Mouse (Mus musculus): ENCODE results near the gene Sppl3. TPM values are rescaled to one million over a fixed set of nuclear protein-coding genes. Genes with fewer than 3 reads are reported as not detected.

Gene Sppl3
- total RNA-seq, 2 experiments from 2014 or later: 84.7 to 85.9 TPM

DNA sequence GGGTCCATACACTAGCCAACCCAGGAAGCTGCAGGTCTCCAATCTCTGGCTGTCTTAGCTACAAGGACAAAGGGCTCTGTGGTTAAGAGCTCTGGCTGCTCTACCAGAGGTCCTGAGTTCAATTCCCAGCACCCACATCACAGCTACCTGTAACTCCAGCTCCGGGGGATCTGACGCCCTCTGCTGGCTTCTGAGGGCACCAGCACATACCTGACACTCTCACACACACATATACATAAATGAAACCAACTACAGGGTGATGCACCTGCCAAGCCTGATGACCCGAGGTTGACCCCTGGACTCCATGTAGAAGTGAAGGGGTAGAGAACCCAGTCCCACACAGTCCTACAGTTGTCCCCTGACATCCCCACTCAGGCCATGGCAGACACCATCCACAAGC lies 105.5 kb downstream of the Sppl3 start:
- no peak for DNase-seq (ENCODE audit: extremely low spot score in 1 of 2, low spot score in 1 of 2)

DNA sequence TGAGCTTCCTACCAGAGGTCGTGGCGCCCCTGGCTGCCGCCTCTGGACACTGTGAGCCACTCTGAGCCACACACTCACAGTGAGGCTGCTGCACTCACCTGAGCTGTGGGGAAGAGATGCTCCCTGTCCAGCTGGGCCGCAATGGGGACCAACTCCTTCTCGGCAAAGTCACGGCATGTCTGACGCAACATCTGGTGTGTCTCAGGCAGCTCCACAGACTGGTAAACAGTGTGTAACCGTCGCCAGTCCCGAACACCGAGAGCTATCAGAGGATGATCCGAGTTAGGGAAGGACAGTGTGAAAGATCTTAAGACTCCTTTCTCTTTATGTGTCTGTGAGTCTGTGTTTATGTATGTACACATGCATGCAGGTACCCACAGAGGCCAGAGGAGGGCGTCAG lies 106.5 kb downstream of the Sppl3 start:
- DNase-seq (ENCODE audit: extremely low spot score in 1 of 2, low spot score in 1 of 2): no peak

DNA sequence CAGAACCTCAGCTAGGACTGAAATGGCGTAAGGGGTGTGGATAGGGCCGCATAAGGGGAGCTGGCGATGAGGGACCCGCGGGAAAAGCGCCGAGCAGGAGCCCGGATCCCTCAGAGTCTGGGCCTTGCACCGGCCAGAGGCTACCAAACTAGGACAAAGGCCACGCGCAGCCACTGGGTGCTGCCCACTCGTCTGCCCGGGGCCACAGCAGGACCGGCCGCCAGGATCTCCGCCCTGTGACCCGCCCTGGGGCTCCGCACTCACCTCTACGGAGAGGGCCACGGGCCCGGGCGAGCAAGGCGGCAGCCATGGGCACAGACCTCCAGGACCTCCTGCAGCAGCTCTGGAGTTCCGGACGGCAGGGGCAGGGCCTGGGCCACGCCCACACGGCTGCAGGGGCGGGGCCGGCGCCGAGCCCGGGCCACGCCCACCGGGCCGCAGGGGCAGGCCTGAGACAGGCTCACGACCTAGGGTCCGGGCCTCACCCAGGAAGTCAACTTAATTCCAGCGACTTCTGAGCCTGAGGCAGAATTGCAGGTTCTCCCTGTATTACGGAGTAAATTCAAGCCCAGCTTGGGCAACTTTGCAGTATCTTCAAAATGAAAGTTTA lies 108.1 kb downstream of the Sppl3 start, which contains the start of gene Acads:
Acads (minus strand) TSS at position 386 of the 610 bp plus-strand sequence.
- peak in 1 of 2 experiments; percentile 31 for DNase-seq (ENCODE audit: extremely low spot score in 1 of 2, low spot score in 1 of 2)

DNA sequence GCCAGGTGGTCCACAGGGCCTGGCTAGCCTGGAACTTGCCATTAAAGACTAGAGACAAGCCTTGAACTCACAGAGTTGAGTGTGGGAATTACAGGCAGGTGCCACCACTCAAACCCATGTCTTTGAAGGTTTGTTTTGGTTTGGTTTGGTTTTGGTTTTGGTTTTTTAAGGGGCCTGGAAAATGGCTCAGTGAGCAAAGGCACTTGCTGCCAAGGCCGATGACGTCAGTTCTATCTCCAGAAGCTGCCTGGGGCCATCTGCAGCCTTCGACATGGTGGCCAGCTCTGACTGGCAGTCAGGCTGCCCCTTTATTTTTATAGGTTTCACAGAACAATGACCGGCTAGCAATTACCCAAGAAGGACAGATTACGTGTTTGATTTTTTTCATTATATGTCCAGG lies 110.0 kb downstream of the Sppl3 start:
- no peak for DNase-seq (ENCODE audit: extremely low spot score in 1 of 2, low spot score in 1 of 2)

DNA sequence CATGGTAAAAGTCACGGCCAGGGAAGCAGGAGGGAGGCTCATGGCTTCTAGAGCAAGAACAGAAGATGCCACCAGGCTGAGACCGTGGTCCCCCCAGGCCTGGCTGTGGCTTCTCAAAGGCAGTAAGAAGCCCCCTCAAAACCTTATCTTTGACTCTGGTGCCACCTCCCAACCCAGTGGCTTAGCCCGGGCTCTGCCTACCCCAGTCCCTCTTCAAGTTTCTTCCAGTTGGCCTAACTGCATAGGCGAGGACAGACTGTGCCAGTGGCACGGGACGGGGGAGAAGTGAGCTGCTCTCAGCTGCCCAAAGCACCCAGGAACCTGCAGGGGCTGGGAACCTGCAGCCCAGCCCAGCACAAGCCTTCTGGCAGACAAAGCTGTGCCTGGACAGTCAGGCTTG lies 113.8 kb downstream of the Sppl3 start:
- DNase-seq (ENCODE audit: extremely low spot score in 1 of 2, low spot score in 1 of 2): no peak

DNA sequence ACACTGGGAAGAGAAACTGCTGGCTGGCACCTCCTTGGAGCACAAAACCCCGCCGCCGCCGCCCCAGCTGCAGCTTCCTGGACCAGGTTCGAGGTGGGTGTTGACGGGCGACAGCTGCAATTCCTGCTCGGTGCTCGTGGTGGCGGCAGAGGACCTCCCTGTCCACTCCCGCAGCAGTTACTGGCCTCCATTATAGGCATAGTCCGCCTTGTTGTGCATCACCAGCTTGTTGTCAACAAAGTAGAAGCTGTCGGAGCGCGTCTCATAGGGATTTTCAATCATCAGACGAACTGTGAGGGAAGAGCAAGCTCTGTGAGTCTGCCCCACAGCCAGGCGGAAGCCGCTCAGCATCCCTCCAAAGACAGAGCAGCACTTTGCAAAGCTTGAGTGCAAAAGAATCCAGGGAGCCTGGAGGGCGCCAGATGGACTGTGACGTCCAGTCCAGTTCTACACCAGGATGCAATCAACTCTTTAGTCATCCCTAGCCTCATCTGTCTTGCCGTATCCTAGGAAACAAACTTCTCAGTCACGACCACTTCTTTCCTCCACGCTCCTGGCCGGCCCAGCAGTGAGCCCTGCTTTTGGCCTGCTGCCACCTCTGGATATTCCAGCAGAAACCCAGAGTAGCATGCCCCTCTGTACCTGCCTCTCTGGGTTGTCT lies 114.4 kb downstream of the Sppl3 start:
- DNase-seq (ENCODE audit: extremely low spot score in 1 of 2, low spot score in 1 of 2): peak; percentile 73 to 80

DNA sequence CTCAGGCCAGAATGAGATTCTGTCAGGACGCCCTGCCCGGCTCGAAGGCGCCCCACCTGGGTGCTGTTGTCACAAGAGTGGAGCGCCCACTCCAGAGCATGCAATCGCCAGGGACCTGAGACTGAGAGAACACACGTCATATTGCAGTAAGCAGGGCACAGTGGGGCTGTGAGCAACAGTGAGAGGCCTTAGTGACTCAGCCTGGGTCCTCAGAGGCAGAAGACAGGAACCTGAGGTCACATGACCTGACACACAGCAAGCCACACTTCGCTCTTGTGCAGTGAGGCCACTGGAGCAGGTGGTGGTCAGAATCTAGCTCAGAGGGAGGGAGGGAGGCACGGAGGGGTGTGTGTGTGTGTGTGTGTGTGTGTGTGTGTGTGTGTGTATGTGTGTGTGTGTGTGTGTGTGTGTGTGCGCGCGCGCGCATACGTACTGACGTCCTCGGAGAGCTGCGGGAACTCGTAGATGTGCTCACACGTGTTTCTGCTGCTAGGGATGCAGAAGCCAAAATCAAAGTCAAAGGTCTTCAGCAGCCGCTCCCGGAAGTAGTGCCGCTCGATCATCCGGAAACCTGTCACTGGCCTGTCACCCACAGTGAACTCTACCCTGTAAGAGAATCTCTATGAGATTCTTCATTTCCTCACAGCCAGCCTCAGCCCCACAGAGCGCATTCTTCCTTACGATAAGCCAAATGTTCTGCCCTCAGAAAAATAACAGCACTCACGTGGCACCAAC lies 115.8 kb downstream of the Sppl3 start:
- no peak for DNase-seq (ENCODE audit: extremely low spot score in 1 of 2, low spot score in 1 of 2)

DNA sequence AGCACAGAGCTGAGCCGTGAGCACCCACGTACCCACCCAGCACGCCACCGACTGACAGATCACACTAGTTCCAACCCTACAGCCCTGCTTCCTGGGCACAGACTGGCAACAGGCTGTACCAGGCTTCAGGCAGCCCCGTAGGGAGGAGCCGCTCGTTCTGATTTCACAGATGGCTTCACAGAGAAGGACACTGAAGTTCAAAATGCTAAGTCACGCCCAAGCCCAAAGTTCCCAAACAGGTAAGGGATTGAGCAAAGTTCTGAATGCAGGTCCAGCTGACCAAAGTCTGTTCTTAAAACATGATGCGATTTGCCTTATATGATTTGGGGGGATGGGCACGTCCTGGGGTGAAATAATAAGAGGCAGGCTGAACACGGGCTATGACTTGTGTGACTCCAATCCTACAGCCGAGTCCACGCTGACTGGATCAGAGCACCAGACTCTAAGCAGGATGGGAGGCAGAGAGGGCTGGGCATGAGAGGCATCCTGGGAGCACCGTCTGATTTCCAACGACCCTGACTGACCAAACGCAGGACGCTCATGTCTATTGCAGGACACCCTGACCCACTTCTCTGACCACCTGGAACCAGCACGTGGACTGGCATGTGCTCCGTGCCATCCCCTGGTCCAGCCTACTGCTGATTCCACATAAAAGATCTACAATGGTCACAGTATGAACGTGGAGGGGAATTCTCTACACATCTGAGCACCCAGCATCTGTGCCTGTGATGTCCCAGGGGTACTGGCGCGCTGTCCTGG lies 116.7 kb downstream of the Sppl3 start:
- no peak for DNase-seq (ENCODE audit: extremely low spot score in 1 of 2, low spot score in 1 of 2)

DNA sequence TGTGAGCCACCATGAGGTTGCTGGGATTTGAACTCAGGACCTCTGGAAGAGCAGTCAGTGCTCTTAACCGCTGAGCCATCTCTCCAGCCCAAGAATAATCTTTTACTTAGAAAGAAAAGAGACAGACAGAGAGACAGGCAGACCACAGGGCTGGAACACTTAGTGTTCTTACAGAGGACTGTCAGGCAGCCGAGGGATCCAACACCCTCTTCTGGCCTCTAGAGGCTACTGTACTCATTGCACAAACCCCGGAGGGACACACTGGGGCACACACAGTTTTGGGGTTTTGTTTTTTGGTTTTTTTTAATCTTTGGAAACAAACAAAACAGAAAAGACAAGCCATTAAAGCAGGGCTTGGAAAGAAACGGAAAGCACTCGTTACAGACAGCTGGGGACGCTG lies 118.4 kb downstream of the Sppl3 start:
- DNase-seq (ENCODE audit: extremely low spot score in 1 of 2, low spot score in 1 of 2): no peak

DNA sequence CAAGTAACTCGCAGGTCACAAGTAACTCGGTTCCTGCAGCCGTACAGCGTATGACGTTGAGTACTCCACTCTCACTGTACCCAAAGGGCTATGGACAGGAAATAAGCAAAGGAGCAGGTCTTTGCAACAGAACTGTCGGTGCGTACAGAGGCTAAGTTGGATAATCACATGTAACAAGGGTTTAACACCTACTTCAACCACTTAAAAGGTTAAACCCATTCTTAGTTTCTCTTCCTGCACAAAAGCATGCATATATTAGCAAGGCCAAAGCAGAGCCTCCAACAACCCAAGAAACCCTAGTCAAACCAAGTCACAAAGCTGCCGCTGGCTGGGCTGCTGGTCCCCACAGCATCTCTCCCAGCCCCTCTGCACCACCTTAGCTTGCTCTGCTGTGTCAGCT lies 121.5 kb downstream of the Sppl3 start:
- no peak for DNase-seq (ENCODE audit: extremely low spot score in 1 of 2, low spot score in 1 of 2)

DNA sequence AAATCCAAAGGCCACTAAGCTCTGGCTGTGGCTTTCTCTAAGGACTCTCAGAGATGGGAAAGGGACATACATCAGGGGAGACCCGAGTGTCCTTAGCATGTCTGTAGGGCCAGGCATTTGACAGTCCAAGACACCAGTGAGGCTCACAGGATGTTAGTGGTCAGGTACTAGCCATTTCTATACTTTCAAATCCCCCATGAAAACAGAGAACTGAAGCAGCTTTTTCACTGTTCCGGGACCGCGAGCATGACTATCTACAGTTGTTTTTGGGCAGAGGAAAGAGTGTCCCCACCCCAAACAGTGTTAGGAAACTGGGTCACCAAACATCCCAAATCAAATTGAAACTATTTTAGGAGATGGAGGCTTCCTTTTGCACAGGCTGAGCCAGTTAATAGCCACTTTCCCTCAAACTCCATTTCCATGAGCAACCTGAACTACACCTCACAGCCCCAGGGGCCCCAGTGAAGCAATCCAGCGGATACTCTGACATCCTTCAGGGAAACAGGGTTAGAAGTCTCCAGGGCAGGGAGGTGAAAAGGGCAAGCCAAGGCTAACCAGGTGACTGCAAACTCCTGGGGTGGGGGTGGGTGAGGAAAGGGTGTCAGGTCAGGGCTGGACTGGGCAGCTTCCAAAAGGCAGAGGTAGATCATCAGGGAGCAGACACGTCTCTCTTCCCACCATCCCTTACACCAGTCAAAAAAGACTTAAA lies 122.6 kb downstream of the Sppl3 start:
- DNase-seq (ENCODE audit: extremely low spot score in 1 of 2, low spot score in 1 of 2): no peak

DNA sequence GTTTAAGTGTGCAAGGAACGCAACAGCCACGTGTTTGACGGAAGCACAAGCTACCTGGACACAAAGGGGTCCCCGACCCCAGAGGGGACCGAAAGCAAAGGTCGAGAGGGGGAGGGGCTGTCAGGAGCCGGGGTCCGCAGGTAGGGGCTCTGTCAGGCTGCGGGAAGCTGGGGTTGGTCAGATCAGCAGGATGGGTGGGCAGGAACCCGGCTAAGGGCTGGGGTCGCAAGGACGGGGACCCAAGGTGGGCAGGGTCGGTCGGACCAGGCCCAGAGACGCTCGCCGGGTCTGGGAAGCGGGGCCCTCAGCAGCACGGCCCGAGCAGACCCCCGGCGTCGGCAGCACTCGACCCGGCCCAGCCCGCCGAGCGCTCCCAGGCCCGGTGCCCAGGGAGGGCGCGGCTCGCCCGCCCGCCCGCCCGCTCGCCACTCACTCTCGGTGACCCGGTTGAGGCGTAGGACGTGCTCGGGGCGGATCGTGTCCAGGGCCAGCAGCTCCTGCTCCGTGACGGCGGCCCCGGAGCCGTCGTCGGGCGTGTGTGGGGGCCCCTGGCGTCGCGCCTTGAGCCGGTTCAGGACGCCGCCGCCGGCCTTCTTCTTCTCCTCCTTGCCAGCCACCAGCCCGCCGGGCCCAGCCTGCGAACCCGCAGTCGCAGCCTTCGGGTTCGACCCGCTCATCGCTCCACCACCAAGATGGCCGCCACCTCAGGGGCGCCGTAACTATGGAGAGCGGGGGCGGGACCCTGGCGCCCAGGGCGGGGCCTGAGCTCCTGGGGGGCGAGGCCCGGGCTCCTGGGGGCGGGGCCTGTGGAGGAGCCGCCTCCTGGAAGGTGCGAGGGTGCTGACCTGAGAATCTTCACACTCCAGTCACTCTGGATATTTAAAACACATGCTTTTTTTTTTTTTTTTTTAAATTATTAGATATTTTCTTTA lies 123.6 kb downstream of the Sppl3 start, which contains the start of gene Unc119b:
Unc119b (minus strand) TSS at position 742 of the 932 bp plus-strand sequence.
- peak; percentile 75 to 76 for DNase-seq (ENCODE audit: extremely low spot score in 1 of 2, low spot score in 1 of 2)

DNA sequence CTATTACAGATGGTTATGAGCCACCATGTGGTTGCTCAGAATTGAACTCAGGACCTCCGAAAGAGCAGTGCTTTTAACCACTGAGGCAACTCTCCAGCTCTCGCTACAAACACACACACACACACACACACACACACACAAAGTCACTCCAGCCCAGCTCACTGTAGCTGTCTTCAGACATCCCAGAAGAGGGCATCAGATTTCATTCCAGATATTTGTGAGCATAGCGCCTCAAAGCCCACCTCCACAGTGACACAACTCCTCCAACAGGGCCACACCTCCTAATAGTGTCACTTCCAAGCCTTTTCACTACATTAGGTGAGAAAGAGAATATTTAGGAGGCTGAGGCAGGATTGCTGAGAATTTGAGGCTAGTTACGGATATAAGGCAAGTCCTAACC lies 128.2 kb downstream of the Sppl3 start:
- no peak for DNase-seq (ENCODE audit: extremely low spot score in 1 of 2, low spot score in 1 of 2)

DNA sequence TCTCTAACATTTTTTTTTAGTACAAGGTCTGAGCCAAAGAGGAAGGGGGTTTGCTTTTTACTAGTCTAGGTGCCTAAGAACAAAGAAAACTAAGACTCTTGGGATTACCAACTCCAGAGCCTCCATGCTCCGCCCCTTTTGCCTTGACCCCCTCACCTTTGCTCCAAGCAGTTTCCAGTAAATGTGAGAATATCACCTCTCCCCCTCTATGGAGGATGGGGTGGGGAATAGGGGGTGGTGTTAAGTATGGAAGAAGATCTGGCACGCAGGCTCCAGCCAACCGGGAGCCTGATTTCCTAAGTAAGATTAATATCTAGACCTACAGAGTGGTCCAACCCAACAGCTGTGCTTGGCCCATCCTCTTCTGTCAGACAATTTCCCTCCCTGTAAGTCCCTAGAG lies 129.8 kb downstream of the Sppl3 start:
- DNase-seq (ENCODE audit: extremely low spot score in 1 of 2, low spot score in 1 of 2): no peak

DNA sequence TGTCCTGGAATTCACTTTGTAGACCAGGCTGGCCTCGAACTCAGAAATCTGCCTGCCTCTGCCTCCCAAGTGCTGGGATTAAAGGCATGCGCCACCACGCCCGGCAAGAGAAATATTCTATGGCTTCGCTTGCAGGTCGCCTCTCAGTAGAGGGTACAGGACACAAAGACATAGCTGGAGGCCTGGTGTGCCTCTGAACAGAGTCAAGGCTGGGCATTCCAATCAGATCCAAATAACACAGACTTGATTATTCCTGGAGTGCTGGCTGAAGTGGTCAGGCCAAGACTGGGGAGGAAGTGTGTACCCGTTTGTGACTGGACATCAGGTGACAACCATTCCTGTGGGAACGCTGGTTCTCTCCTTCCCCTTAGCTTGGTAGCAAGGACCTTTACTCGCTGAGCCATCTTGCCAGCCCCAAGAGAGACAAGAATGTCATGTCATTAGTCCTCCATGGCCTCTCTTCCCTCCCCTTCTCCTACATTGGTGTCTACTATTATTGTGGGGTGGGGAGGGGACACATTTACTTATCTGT lies 131.3 kb downstream of the Sppl3 start:
- DNase-seq (ENCODE audit: extremely low spot score in 1 of 2, low spot score in 1 of 2): no peak

DNA sequence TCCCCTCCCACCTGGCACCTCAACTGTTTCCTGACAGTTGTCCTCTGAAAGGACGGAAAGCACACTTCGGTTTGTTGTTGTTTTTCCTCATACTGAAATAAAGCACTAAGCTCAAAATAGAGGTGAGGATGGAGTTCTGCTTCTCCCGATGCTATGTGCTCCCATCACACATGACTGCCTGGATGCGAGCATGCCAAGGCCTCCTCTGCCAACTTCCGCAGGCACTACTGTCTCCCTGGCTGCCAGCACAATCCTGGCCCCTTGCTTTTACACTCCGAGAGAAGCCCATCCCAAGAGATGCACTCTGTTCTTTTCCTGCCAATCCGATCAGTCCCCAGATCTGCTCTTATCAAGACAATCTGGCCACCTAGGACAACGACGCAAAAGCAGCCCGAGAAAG lies 132.6 kb downstream of the Sppl3 start:
- DNase-seq (ENCODE audit: extremely low spot score in 1 of 2, low spot score in 1 of 2): peak in 1 of 2 experiments; percentile 36

DNA sequence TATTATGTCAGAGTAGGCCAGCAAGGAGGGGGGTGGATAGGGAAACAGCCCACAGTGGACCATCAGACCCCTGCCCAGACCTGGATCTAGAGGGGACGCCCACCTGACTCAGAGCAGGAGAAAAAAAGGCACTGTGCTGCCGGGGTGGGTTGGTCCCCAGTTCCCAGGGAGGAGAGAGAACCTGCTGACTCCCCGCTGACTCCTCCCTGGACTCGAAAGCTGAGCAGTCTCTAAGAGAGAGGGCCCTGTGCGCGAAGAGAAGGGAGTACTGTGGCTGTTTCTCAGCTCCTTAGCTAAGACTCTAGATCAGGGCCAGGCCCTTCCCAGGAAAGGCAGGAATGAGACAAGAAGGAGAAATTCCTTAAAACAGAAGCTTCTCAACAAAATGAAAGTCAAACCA lies 133.5 kb downstream of the Sppl3 start:
- no peak for DNase-seq (ENCODE audit: extremely low spot score in 1 of 2, low spot score in 1 of 2)

DNA sequence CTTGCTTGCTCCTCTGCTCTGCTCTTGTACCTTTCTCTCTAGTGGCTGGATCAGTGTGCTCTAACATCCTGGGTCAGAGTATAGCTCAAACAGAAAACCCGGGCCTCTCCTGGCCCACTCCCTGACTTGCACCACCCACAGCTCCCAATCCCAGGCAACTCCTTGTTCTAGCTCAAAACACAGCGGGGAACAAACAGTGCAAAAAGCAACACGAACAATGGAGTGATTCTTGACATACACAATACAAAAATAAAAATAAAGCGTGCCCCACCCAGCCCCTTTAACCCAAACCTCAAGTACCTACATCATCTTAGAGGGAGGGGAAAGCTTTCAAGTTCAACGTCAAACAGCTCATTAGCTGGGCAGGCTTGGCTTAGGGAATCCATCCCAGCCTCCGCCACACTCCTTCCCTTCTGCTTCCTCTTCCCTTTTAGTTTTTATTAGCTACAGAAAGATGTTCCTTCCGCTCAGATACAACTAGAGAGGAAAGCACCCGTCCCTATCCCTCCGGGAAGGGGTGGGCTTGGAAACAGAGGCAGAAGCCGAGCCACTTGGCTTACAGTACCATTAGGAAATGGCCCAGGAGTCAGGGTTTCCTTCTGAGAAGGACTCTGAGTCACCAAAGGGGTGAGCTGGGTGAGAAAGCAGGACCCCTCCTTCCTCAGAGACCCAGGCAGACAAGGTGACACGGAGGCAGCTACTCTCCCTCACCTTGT lies 134.5 kb downstream of the Sppl3 start:
- DNase-seq (ENCODE audit: extremely low spot score in 1 of 2, low spot score in 1 of 2): no peak
